Mouse (Mus musculus) ES-E14 (cell line): ENCODE measurements around the gene Ppfia2. TPM values are rescaled to one million over a fixed set of nuclear protein-coding genes. Genes with fewer than 3 reads are reported as not detected.

ENCODE experiments used
- DNase-seq: peaks from one replicate; pipeline ENCODE4 v3.0.0-alpha.2; 2013; ENCODE audit warnings: low read depth, low spot score
- H3K27ac ChIP-seq: 2 replicates; pipeline ENCODE4 v1.5.1; 2012; ENCODE audit warnings: low read depth, mild to moderate bottlenecking, low read length, moderate library complexity, mixed read lengths; ENCODE audit not compliant: poor library complexity, insufficient read depth, severe bottlenecking
- H3K36me3 ChIP-seq: 2 replicates; pipeline ENCODE4 v1.6.1; 2012; ENCODE audit warnings: mild to moderate bottlenecking, low read length, moderate library complexity, mixed read lengths; ENCODE audit not compliant: control insufficient read depth, poor library complexity, insufficient read depth, severe bottlenecking
- H3K4me1 ChIP-seq, 2 experiments: fragments of 150-350 bp in 1 of 2; sonication (generic) in 1 of 2; 2 replicates each; pipeline ENCODE4 v1.6.1; 2012; ENCODE audit warnings: low read length in 2 of 2, mild to moderate bottlenecking in 1 of 2, mixed read lengths in 1 of 2; ENCODE audit not compliant: control insufficient read depth in 2 of 2, insufficient read depth in 2 of 2, poor library complexity in 1 of 2
- H3K4me3 ChIP-seq, 2 experiments: fragments of 150-350 bp in 1 of 2; sonication (generic) in 1 of 2; 2 replicates each; pipeline ENCODE4 v1.5.1; 2012; ENCODE audit warnings: low read length in 2 of 2, low read depth in 1 of 2, mild to moderate bottlenecking in 1 of 2, mixed read lengths in 1 of 2; ENCODE audit not compliant: insufficient read depth in 1 of 2, poor library complexity in 1 of 2, severe bottlenecking in 1 of 2
- H3K9ac ChIP-seq: 2 replicates; pipeline ENCODE4 v1.6.1; 2012; ENCODE audit warnings: low read depth, mild to moderate bottlenecking, low read length, mixed read lengths; ENCODE audit not compliant: poor library complexity, insufficient read depth, severe bottlenecking
- H3K9me3 ChIP-seq: fragments of 150-350 bp; sonication (generic); 2 replicates; pipeline ENCODE4 v1.6.1; 2012; ENCODE audit warnings: low read depth, mild to moderate bottlenecking, low read length; ENCODE audit not compliant: control insufficient read depth, insufficient read depth
- CHD2 ChIP-seq: IDR thresholded peaks from 2 replicates; pipeline ENCODE4 v1.6.1; 2014; ENCODE audit warnings: mild to moderate bottlenecking, low read depth, low read length, inconsistent platforms
- HCFC1 ChIP-seq: IDR thresholded peaks from 2 replicates; pipeline ENCODE4 v1.6.1; 2012; ENCODE audit warnings: low read length, inconsistent platforms, borderline replicate concordance; ENCODE audit not compliant: insufficient read depth
- MAFK ChIP-seq: IDR thresholded peaks from 2 replicates; pipeline ENCODE4 v1.6.1; 2014; ENCODE audit warnings: mild to moderate bottlenecking, low read depth, low read length, inconsistent platforms; ENCODE audit not compliant: insufficient read depth
- ZC3H11A ChIP-seq: IDR thresholded peaks from 2 replicates; pipeline ENCODE4 v1.6.1; 2012; ENCODE audit warnings: low read depth, mild to moderate bottlenecking, inconsistent platforms, low read length, borderline replicate concordance
- ZNF384 ChIP-seq: IDR thresholded peaks from 2 replicates; pipeline ENCODE4 v1.6.1; 2012; ENCODE audit warnings: low read depth, low read length, inconsistent platforms
- in situ Hi-C, 2 experiments: fragments of 600-800 bp; cut with MboI; formaldehyde crosslinking; loops; one replicate each; pipeline ENCODE4 v1.15.1; 2025; ENCODE audit warnings: low sequenced_read_pairs in 2 of 2, inconsistent platforms in 1 of 2; ENCODE audit not compliant: unreplicated experiment in 2 of 2
- total RNA-seq: library from RNA; depleted of rRNA; stranded (reverse); fragments of 300-350 nt; gene quantifications from 2 replicates; pipeline ENCODE4 v1.2.3, GENCODE M21; 2012

Gene Ppfia2
- total RNA-seq, 1 experiment: 0.09 TPM

GRCm38 (mm10) chr10:106566036-106566435, 95.9 kb downstream of the Ppfia2 start:
- no peak overlapping the region for H3K9ac ChIP-seq

GRCm38 (mm10) chr10:106585026-106585425, 114.9 kb downstream of the Ppfia2 start:
- in situ Hi-C loops: loop anchor here (10.0 to 25.0 kb wide), 3 partner anchors 210 to 723 kb away; no protein-coding TSS in a partner anchor
- Histone ChIP-seq H3K4me1 (no peaks in the 10 kb centered on the region), H3K4me3 (no peak overlapping the region), H3K9me3 (no peaks in the 10 kb centered on the region), H3K9ac (no peak overlapping the region), H3K27ac (no peak overlapping the region), H3K36me3 (no peaks in the 10 kb centered on the region)
- no peak for DNase-seq
- TF ChIP-seq HCFC1: no peak
- TF ChIP-seq ZC3H11A: no peak

More at GRCm38 (mm10) chr10:106566036-106566435, 95.9 kb downstream of the Ppfia2 start:
- no peak for DNase-seq
- in situ Hi-C loops: no loop called here
- Histone ChIP-seq H3K27ac (no peak overlapping the region), H3K4me3 (no peak overlapping the region), H3K36me3 (no peaks in the 10 kb centered on the region), H3K4me1 (no peaks in the 10 kb centered on the region), H3K9me3 (no peaks in the 10 kb centered on the region)
- no peak for TF ChIP-seq MAFK
- no peak for TF ChIP-seq ZC3H11A
- no peak for TF ChIP-seq HCFC1
- TF ChIP-seq ZNF384: no peak
- TF ChIP-seq CHD2: no peak

- TF ChIP-seq MAFK: no peak
- TF ChIP-seq HCFC1: no peak
- TF ChIP-seq ZNF384: no peak
- no peak for TF ChIP-seq CHD2
- peak; percentile 87 for TF ChIP-seq ZC3H11A
- Histone ChIP-seq H3K4me3 (no peak overlapping the region), H3K36me3 (no peaks in the 10 kb centered on the region), H3K9ac (no peak overlapping the region), H3K27ac (no peak overlapping the region), H3K4me1 (no peaks in the 10 kb centered on the region), H3K9me3 (no peaks in the 10 kb centered on the region)
- DNase-seq: peak; percentile 22
- in situ Hi-C loops: loop anchor here (10.0 to 25.0 kb wide), 3 partner anchors 211 to 723 kb away; no protein-coding TSS in a partner anchor
Measured at GRCm38 (mm10) chr10:106585476-106586080, 115.4 kb downstream of the Ppfia2 start.

- TF ChIP-seq ZC3H11A (no peak), ZNF384 (no peak), HCFC1 (no peak), MAFK (no peak), CHD2 (no peak)
Measured at GRCm38 (mm10) chr10:106587817-106588216, 117.7 kb downstream of the Ppfia2 start.

GRCm38 (mm10) chr10:106590944-106591343, 120.8 kb downstream of the Ppfia2 start:
- Histone ChIP-seq H3K9ac (no peak overlapping the region), H3K27ac (no peak overlapping the region), H3K9me3 (no peaks in the 10 kb centered on the region), H3K4me1 (no peaks in the 10 kb centered on the region), H3K4me3 (no peak overlapping the region), H3K36me3 (no peaks in the 10 kb centered on the region)
- TF ChIP-seq ZNF384 (no peak), CHD2 (no peak), MAFK (no peak), ZC3H11A (no peak), HCFC1 (no peak)
- DNase-seq: no peak
- in situ Hi-C loops: loop anchor here in 1 of 2 experiments (25.0 kb wide), 1 partner anchor 729 kb away; no protein-coding TSS in a partner anchor

More at GRCm38 (mm10) chr10:106587817-106588216, 117.7 kb downstream of the Ppfia2 start:
- Histone ChIP-seq H3K9ac (no peak overlapping the region), H3K4me3 (no peak overlapping the region), H3K27ac (no peak overlapping the region), H3K4me1 (no peaks in the 10 kb centered on the region), H3K36me3 (no peaks in the 10 kb centered on the region), H3K9me3 (no peaks in the 10 kb centered on the region)
- DNase-seq: no peak
- in situ Hi-C loops: loop anchor here (10.0 to 25.0 kb wide), 3 partner anchors 213 to 726 kb away; no protein-coding TSS in a partner anchor
